Mouse (Mus musculus) megakaryocyte, embryonic 14.5 days (primary cell): ENCODE data around the gene Nsmce3. TPM values are rescaled to one million over a fixed set of nuclear protein-coding genes. Genes with fewer than 3 reads are reported as not detected.

ENCODE experiments used
- H3K27me3 ChIP-seq: replicated peaks from 2 replicates; pipeline ENCODE3; 2012; ENCODE audit warnings: inconsistent platforms
- H3K36me3 ChIP-seq: replicated peaks from 2 replicates; pipeline ENCODE3; 2012; ENCODE audit warnings: low read length, inconsistent platforms, mixed read lengths
- H3K4me1 ChIP-seq: 2 replicates; pipeline ENCODE4 v1.6.1; 2012; ENCODE audit warnings: inconsistent platforms
- H3K4me3 ChIP-seq: replicated peaks from 2 replicates; pipeline ENCODE3; 2012; ENCODE audit warnings: moderate library complexity, mild to moderate bottlenecking, inconsistent platforms
- H3K9me3 ChIP-seq: 2 replicates; pipeline ENCODE4 v1.6.1; 2012; ENCODE audit warnings: inconsistent platforms
- FLI1 ChIP-seq: IDR thresholded peaks from 2 replicates; pipeline ENCODE4 v1.6.1; 2012; ENCODE audit warnings: low read length, inconsistent platforms, mixed read lengths
- GATA1 ChIP-seq: IDR thresholded peaks from 3 replicates; pipeline ENCODE4 v1.6.1; 2012; ENCODE audit warnings: mixed read lengths, low read length, inconsistent platforms, borderline replicate concordance
- polyA plus RNA-seq: library from polyadenylated mRNA; stranded (reverse); fragments of >175 nt; gene quantifications from 2 replicates; pipeline ENCODE4 v1.2.3, GENCODE M21; 2012; ENCODE audit warnings: low replicate concordance; ENCODE audit not compliant: insufficient read depth

The Nsmce3 gene
- 2.8 and 7.6 TPM in 2 replicates for polyA plus RNA-seq

- H3K4me1 ChIP-seq: peaks cover 32% of the 10 kb centered on the region
- peaks cover 6% of the 10 kb centered on the region for H3K36me3 ChIP-seq
- peak within 1 kb of the TSS; percentile 99 for H3K4me3 ChIP-seq
- no peaks in the 10 kb centered on the region for H3K9me3 ChIP-seq
- peaks cover 3% of the 10 kb centered on the region for H3K27me3 ChIP-seq
- no peak for TF ChIP-seq GATA1
- TF ChIP-seq FLI1: no peak
Measured at GRCm38 (mm10) chr7:64872743-64873241, at the start of gene Nsmce3. Gene Nsmce3, minus strand, starts transcription at chr7:64872997.

- no peaks in the 10 kb centered on the region for H3K36me3 ChIP-seq
- no peaks in the 10 kb centered on the region for H3K4me1 ChIP-seq
- no peaks in the 10 kb centered on the region for H3K27me3 ChIP-seq
- peaks cover 17% of the 10 kb centered on the region for H3K9me3 ChIP-seq
- H3K4me3 ChIP-seq: peak overlapping the region; percentile 6
- TF ChIP-seq GATA1 (no peak), FLI1 (no peak)
Measured at GRCm38 (mm10) chr7:64921189-64921588, 48.4 kb upstream of the Nsmce3 start.

GRCm38 (mm10) chr7:64920735-64921134 is 47.9 kb upstream of the Nsmce3 start:
- Histone ChIP-seq H3K4me1 (no peaks in the 10 kb centered on the region), H3K4me3 (no peak overlapping the region), H3K36me3 (no peaks in the 10 kb centered on the region), H3K27me3 (no peaks in the 10 kb centered on the region), H3K9me3 (peaks cover 18% of the 10 kb centered on the region)
- TF ChIP-seq GATA1 (no peak), FLI1 (no peak)

GRCm38 (mm10) chr7:64916654-64917053 is 43.9 kb upstream of the Nsmce3 start:
- Histone ChIP-seq H3K4me1 (no peaks in the 10 kb centered on the region), H3K27me3 (no peaks in the 10 kb centered on the region), H3K4me3 (no peak overlapping the region), H3K36me3 (no peaks in the 10 kb centered on the region), H3K9me3 (peaks cover 20% of the 10 kb centered on the region)
- TF ChIP-seq FLI1 (no peak), GATA1 (no peak)

- Histone ChIP-seq H3K36me3 (no peaks in the 10 kb centered on the region), H3K9me3 (peaks cover 25% of the 10 kb centered on the region), H3K4me1 (no peaks in the 10 kb centered on the region), H3K4me3 (no peak overlapping the region), H3K27me3 (no peaks in the 10 kb centered on the region)
- no peak for TF ChIP-seq FLI1
- TF ChIP-seq GATA1: no peak
Measured at GRCm38 (mm10) chr7:64915121-64915520, 42.3 kb upstream of the Nsmce3 start.

- Histone ChIP-seq H3K9me3 (peaks cover 28% of the 10 kb centered on the region), H3K4me1 (no peaks in the 10 kb centered on the region), H3K36me3 (no peaks in the 10 kb centered on the region), H3K4me3 (no peak overlapping the region), H3K27me3 (no peaks in the 10 kb centered on the region)
- TF ChIP-seq FLI1 (no peak), GATA1 (no peak)
Measured at GRCm38 (mm10) chr7:64911945-64912344, 39.1 kb upstream of the Nsmce3 start.

GRCm38 (mm10) chr7:64910208-64910607 is 37.4 kb upstream of the Nsmce3 start:
- no peaks in the 10 kb centered on the region for H3K36me3 ChIP-seq
- no peak for TF ChIP-seq FLI1
- no peak for TF ChIP-seq GATA1
- H3K9me3 ChIP-seq: peaks cover 23% of the 10 kb centered on the region
- no peaks in the 10 kb centered on the region for H3K4me1 ChIP-seq
- no peak overlapping the region for H3K4me3 ChIP-seq
- H3K27me3 ChIP-seq: no peaks in the 10 kb centered on the region

GRCm38 (mm10) chr7:64906955-64907354 is 34.2 kb upstream of the Nsmce3 start:
- no peaks in the 10 kb centered on the region for H3K4me1 ChIP-seq
- H3K4me3 ChIP-seq: no peak overlapping the region
- H3K9me3 ChIP-seq: peaks cover 27% of the 10 kb centered on the region
- no peaks in the 10 kb centered on the region for H3K27me3 ChIP-seq
- TF ChIP-seq FLI1: no peak
- TF ChIP-seq GATA1: no peak
- no peaks in the 10 kb centered on the region for H3K36me3 ChIP-seq

GRCm38 (mm10) chr7:64905506-64905905 is 32.7 kb upstream of the Nsmce3 start:
- Histone ChIP-seq H3K36me3 (no peaks in the 10 kb centered on the region), H3K9me3 (peaks cover 23% of the 10 kb centered on the region), H3K4me3 (no peak overlapping the region), H3K27me3 (no peaks in the 10 kb centered on the region), H3K4me1 (no peaks in the 10 kb centered on the region)
- TF ChIP-seq FLI1 (no peak), GATA1 (no peak)

- H3K27me3 ChIP-seq: no peaks in the 10 kb centered on the region
- no peaks in the 10 kb centered on the region for H3K4me1 ChIP-seq
- no peak overlapping the region for H3K4me3 ChIP-seq
- no peak for TF ChIP-seq FLI1
- TF ChIP-seq GATA1: no peak
- peaks cover 21% of the 10 kb centered on the region; the same call in 1 of the 2 replicates for H3K9me3 ChIP-seq
- H3K36me3 ChIP-seq: no peaks in the 10 kb centered on the region
Measured at GRCm38 (mm10) chr7:64900249-64900648, 27.5 kb upstream of the Nsmce3 start.

GRCm38 (mm10) chr7:64896587-64896986 is 23.8 kb upstream of the Nsmce3 start:
- H3K9me3 ChIP-seq: peaks cover 24% of the 10 kb centered on the region; the same call in 1 of the 2 replicates
- no peaks in the 10 kb centered on the region for H3K27me3 ChIP-seq
- no peak for TF ChIP-seq GATA1
- TF ChIP-seq FLI1: no peak
- H3K4me1 ChIP-seq: no peaks in the 10 kb centered on the region
- H3K36me3 ChIP-seq: no peaks in the 10 kb centered on the region
- H3K4me3 ChIP-seq: no peak overlapping the region
